Mouse (Mus musculus): ENCODE measurements around the gene Fam184b. TPM values are rescaled to one million over a fixed set of nuclear protein-coding genes. Genes with fewer than 3 reads are reported as not detected.
"Not testable (repeated sequence)": the region's sequence is repeated elsewhere in the genome, so short reads cannot be mapped to it uniquely, and the experiment has no call there.

The Fam184b gene
- 1 to 10 TPM; 5.6 to 5.8 TPM for total RNA-seq (2021)
- long read RNA-seq, full-length matches to known transcripts, result 3 of 9 reads
- long read RNA-seq, partial matches to known transcripts, result 2 of 9 reads
- long read RNA-seq, other reads (novel, unspliced or antisense), result 4 of 9 reads

DNA sequence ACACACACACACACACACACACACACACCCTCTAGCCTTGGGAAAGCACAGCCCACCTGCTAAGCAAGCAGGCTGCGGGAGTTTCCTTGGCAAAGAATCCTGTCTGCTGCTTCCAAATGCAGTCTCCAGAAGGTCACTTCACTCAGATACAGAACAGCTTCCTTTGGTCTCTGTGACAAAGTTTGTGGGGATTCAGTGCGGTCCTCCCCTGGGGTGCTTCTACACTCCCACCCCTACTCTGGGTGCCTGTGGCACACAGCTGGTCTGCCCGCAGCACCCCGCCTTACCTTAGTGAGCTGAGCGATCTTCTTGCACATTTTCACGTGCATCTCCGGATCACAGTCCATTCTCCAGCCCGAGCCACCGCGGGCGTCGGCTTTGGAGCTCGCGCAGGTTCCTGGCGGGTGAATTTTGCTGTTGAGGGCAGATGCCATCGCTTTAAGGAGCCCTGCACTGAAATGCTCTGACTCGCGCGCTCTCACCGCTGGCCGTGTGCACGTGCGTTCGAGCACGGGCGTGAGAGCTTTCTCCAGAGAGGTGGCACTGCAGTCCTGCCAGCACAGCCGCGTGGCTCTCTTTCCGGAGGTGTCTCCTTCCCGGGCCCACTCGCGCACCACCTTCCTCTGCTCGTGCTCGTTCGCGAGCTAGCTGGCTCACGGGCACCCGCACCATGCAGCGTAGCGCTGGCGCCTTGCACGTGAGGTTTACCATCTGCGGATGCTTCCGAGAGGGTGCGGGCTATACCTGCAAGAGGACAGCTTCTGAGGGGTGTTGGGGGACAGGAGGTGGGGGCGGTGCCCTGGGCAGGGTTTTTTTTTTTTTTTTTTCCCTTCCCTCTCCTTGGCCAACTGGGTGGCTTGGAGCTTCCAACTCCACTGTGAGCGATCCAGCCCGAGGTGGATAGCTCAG, at the start of gene Fam184b:
Gene Fam184b, minus strand, starts transcription at position 809 of the 909 bp plus-strand sequence.
- peak; percentile 69 to 71 for DNase-seq (ENCODE audit: low spot score in 2 of 2)

DNA sequence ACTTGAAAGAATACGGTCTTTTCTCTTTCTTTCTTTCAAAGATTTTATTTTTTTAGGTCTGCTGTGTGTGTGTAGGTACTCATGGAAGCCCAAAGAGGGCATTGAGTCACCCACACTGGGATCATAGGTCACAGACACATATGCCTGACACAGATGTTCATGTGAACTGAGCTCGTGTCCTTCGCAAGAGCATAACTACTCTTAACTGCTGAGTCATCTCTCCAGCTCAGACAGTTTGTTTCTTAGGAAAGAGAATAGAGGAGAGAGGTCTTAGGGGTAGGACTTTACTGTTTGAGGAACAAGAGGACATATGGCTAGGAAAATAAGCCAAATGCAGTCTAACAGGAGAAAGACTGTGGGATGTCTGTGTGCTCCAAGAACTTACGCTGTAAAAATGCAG, 49.7 kb upstream of the Fam184b start:
- DNase-seq (ENCODE audit: low spot score in 2 of 2), result no peak

- DNase-seq (ENCODE audit: low spot score in 2 of 2), result no peak
Measured at GRCm38 (mm10) chr5:45686223-45686622, 46.8 kb upstream of the Fam184b start.

GRCm38 (mm10) chr5:45685243-45685642, 45.8 kb upstream of the Fam184b start:
- no peak for DNase-seq (ENCODE audit: low spot score in 2 of 2)

- DNase-seq (ENCODE audit: low spot score in 2 of 2), result no peak
Measured at GRCm38 (mm10) chr5:45683388-45683787, 44.0 kb upstream of the Fam184b start.

- no peak for DNase-seq (ENCODE audit: low spot score in 2 of 2)
Measured at GRCm38 (mm10) chr5:45679955-45680354, 40.5 kb upstream of the Fam184b start.

- no peak for DNase-seq (ENCODE audit: low spot score in 2 of 2)
Measured at GRCm38 (mm10) chr5:45677639-45678038, 38.2 kb upstream of the Fam184b start.

DNA sequence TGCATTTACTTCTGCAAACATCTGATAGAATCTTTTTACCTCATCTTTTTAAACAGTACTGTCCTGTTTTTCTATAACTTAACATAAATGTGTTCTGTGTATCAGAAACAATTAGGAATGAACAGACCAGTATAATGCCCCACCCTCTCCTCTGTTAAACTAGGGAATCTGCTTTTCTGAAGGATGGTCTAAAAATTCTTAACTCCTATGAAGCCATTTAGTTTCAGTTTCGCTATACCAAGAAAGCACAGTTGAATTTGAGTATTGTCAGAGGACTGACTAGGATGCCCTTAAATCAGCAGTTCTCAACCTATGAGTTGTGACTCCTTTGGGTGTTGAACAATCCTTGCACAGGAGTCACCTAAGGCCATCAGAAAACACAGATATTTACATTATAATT, 35.6 kb upstream of the Fam184b start:
- DNase-seq (ENCODE audit: low spot score in 2 of 2), result no peak

GRCm38 (mm10) chr5:45670894-45671494, 31.6 kb upstream of the Fam184b start:
- no peak for DNase-seq (ENCODE audit: low spot score in 2 of 2)

DNA sequence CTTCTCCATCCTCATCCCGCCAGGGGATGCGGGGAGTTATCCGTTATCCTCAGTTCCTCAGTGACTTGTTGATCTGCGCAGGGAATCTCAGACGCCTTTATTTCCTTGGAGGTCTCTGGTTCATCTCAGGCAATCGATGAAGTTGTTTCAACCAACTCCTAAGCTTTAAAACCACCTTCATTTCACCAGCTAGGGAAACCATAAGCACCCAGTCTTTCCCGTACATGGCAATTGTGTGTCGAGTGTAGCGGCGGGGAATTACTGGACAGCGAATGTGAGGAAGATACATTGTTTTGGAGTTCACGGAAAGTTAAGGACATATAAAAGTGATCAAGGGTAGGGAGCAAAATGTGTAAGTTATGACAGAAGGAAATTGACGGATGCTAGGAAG, 30.9 kb upstream of the Fam184b start:
- DNase-seq (ENCODE audit: low spot score in 2 of 2), result no peak

DNA sequence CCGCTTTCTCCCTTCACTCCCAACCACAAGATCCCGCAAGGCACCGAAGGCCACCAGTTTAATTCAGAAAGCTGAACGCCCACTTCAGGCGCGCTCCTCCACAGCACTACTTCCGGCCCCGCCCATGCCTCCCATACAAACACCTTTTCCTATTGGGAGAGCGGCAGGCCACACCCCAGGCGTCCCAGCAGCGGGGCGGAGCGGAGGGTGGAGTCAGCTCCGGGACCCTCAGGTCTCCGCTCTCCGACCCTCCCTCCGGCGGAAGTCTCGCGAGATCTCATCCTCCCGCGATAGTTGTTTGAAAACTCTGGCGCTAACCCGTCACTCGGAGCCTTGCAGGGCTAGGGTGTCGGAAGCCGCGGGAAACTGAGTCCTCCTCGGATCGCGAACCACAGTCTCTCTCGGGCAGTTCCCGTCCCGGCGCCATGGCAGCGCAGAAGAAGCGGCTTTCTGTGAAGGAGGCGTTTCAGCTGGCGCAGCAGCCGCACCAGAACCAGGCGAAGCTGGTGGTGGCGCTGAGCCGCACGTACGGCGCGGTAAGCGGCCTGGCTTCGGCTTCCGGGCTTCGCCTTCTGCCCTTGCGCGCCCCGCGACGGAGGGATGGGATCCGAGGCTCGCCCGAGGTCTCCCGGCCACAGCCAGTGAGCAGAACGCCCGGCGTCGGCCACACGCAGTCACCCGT, 30.3 kb upstream of the Fam184b start, which contains the start of gene Ncapg:
Gene Ncapg, plus strand, starts transcription at position 322 of the 682 bp plus-strand sequence.
- DNase-seq (ENCODE audit: low spot score in 2 of 2), result peak; percentile 97 to 98

DNA sequence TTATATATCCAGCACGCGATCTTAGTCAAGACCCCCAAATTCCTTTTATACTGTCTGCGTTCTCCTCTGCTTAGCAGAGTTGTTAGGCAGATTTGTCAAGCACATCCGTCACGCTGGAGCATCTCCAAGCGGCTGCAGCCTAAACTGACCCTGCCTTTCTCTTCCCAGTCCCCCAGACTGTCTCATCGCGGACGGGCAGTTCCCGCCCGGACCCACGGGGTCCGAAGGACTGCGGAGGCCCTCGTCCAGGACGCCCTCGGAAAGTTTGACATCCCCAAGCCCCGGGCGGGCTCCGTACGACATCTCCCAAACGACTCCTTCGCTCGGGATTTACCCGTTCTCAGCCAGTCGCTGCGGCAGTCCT, 29.8 kb upstream of the Fam184b start:
- DNase-seq (ENCODE audit: low spot score in 2 of 2), result peak in 1 of 2 experiments; percentile 3

GRCm38 (mm10) chr5:45668831-45669230, 29.4 kb upstream of the Fam184b start:
- DNase-seq (ENCODE audit: low spot score in 2 of 2), result no peak

- peak in 1 of 2 experiments; percentile 77 for DNase-seq (ENCODE audit: low spot score in 2 of 2)
Measured at GRCm38 (mm10) chr5:45668324-45668723, 28.9 kb upstream of the Fam184b start.

GRCm38 (mm10) chr5:45658406-45658805, 19.0 kb upstream of the Fam184b start:
- not testable (repeated sequence) for DNase-seq (ENCODE audit: low spot score in 2 of 2)

DNA sequence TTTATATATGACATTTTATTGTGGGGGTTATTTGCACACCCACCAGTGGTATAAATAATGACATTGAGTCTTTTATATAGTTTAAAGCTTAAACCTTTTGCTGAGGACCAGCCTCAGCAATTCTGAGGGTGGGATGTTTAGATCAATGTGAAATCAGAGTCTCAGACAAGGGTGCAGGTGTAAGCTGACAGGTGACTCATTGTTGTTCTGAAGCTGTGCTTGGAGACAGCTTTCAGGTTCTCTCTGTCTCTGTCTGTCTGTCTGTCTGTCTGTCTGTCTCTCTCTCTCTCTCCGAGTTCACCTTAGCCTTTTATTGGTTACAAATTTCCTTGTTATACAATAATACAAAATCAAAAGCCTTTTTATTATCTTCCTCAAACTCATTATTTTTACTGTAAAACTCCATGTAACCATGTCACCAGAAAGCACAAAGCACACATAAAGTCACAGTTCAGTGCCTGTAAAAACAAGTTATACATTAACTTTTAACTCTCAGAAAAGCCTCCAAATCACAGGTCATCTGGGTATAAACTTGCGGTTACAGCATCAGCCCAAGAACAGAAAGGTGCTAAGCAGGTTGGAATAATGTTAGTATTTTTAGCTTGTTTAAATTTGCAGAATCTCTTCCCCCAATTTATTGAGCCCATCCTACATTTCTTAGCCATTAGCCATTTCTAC, 11.8 kb upstream of the Fam184b start:
- no peak for DNase-seq (ENCODE audit: low spot score in 2 of 2)

DNA sequence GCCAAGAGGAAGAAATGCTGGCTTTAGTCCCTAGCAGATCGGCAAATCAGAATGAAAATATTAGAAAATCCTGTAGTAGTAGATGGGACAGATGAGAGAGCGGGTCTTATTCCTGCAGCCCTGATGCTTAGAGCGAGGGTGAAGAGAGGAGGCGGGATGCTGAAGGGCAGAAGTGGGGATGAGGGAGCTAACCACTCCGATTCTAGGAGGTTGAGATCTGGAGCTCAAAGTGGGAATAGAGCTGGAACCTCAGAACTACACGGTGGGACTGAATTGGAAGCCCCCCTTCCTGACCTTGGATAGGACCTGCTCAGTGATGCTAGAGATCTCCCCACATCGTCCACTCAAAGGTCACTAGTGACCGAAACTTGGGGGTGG, 290 bp upstream of the Fam184b start:
- DNase-seq (ENCODE audit: low spot score in 2 of 2), result peak in 1 of 2 experiments; percentile 7

GRCm38 (mm10) chr5:45638378-45638777, 1.0 kb downstream of the Fam184b start:
- peak in 1 of 2 experiments; percentile 21 for DNase-seq (ENCODE audit: low spot score in 2 of 2)

DNA sequence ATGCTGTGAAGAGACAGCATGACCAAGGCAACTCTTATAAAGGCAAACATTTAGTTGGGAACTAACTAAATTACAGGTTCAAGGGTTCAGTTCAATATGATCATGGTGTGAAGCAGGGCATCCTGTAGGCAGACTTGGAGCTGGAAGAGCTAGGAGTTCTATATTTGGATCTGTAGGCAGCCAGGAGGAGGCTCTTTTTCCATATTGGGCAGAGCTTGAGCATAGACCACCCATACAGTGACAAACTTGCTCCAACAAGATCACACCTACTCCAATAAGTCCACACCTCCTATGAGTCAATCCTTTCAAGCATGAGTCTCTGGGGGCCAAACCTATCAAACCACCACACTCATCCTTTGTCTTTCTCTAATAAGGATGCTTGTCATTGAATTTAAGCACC, 9.9 kb downstream of the Fam184b start:
- DNase-seq (ENCODE audit: low spot score in 2 of 2), result no peak

- peak; percentile 6 to 58 for DNase-seq (ENCODE audit: low spot score in 2 of 2)
Measured at GRCm38 (mm10) chr5:45627771-45628170, 11.6 kb downstream of the Fam184b start.

- DNase-seq (ENCODE audit: low spot score in 2 of 2), result no peak
Measured at GRCm38 (mm10) chr5:45621511-45621910, 17.9 kb downstream of the Fam184b start.

Measured in layer of hippocampus, adult 18-20 months (tissue).